Comparison of ENCODE assay signal across 7 mouse cellular contexts in the genomic region with DNA sequence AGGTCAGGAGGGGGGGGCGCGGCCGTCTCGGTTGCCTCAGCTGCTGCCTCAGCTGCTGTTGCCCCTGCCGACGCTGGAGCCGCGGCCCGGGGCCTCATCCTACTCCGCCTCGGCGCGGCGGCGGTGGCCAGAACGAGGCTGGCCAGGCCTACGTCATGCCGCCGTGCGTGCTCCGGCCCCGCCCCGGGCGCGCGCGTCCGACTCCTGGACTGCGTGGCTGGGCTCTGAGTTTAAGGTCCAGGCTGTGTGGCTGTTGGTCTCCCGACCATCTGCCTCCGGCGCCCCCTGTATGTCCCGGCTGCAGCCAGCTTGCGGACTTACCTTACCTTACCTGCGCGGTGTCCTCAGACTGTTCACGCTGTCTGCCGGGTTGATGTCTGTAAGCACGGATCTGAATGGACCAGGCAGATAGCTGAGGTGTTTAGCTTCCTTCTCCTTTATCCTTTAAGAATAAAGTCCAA. TPM values are rescaled to one million over a fixed set of nuclear protein-coding genes. Genes with fewer than 3 reads are reported as not detected.
DNase-seq lines count a peak whose midpoint lies in the region; ATAC-seq lines count a peak whose summit lies in the region.

No protein-coding gene starts in this region.

- under 1% methylated on average over 22 of the region's 39 CpGs for WGBS in limb, embryonic 10.5 days
- under 1% methylated on average over 35 of the region's 39 CpGs for WGBS in midbrain, embryonic 13.5 days

- H3K9me3 ChIP-seq in limb, embryonic 10.5 days (replicated peaks) = no peaks in the 10 kb centered on the region
- no peaks in the 10 kb centered on the region for H3K9me3 ChIP-seq in midbrain, embryonic 13.5 days

- H3K9ac ChIP-seq in midbrain, embryonic 13.5 days (replicated peaks) = peak overlapping the region; percentile 98

- H3K27ac ChIP-seq in limb, embryonic 10.5 days = peak overlapping the region; percentile 97
- peak overlapping the region; percentile 97 for H3K27ac ChIP-seq in midbrain, embryonic 13.5 days

- ATAC-seq in granulocyte monocyte progenitor cell, adult 5-6 weeks (replicated peaks; ENCODE audit: poor library complexity, severe bottlenecking) = peak; percentile 80
- peak; percentile 100 for ATAC-seq in midbrain, embryonic 13.5 days

- peak overlapping the region; percentile 90 for H3K4me3 ChIP-seq in limb, embryonic 10.5 days
- H3K4me3 ChIP-seq in midbrain, embryonic 13.5 days (replicated peaks) = peak overlapping the region; percentile 87

- peaks cover 15% of the 10 kb centered on the region for H3K36me3 ChIP-seq in limb, embryonic 10.5 days
- H3K36me3 ChIP-seq in midbrain, embryonic 13.5 days = peaks cover 8% of the 10 kb centered on the region; the same call in 1 of the 2 replicates

- peaks cover 12% of the 10 kb centered on the region for H3K4me1 ChIP-seq in limb, embryonic 10.5 days
- H3K4me1 ChIP-seq in midbrain, embryonic 13.5 days (replicated peaks) = peaks cover 19% of the 10 kb centered on the region

- H3K4me2 ChIP-seq in midbrain, embryonic 13.5 days (replicated peaks) = peak overlapping the region; percentile 73

- no peaks in the 10 kb centered on the region for H3K27me3 ChIP-seq in limb, embryonic 10.5 days (ENCODE audit: low read depth, poor library complexity, severe bottlenecking)
- no peaks in the 10 kb centered on the region for H3K27me3 ChIP-seq in midbrain, embryonic 13.5 days

- DNase-seq in adrenal gland, adult 8-10 months = peak; percentile 87
- DNase-seq in embryo, embryonic 9.5 days (ENCODE audit: extremely low spot score) = peak; percentile 93
- DNase-seq in kidney, adult 11 months = peak; percentile 93
- peak; percentile 95 for DNase-seq in limb, embryonic 10.5 days (ENCODE audit: low spot score)
- DNase-seq in spleen, adult 12 weeks (ENCODE audit: low spot score) = peak; percentile 81

RNA-seq across cellular contexts. Expression of a gene that starts 7.9 kb away (rescaled TPM):
- total RNA-seq in adrenal gland, adult 8-10 months (2022) = 100 to 1,000 TPM; 126 to 211 (median 174) TPM
- 8.5 and 11.5 TPM in 2 replicates for total RNA-seq in granulocyte monocyte progenitor cell, adult 5-6 weeks (2014; fragmentation: Nextera tagmentation)
- total RNA-seq in granulocyte monocyte progenitor cell, adult 5-6 weeks (2017) = 14.3 and 20.2 TPM in 2 replicates
- polyA plus RNA-seq in limb, embryonic 10.5 days (2016; fragmentation: Nextera tagmentation; extraction: Ambion mirVana) = 17.8 and 21.5 TPM in 2 replicates
- 59.8 and 60.0 TPM in 2 replicates for polyA plus RNA-seq in midbrain, embryonic 13.5 days (2015; fragmentation: Nextera tagmentation; extraction: Ambion mirVana)

RNA-seq across cellular contexts. Expression of a gene that starts 54.5 kb away (rescaled TPM):
- not detected for total RNA-seq in adrenal gland, adult 8-10 months (2022)
- total RNA-seq in granulocyte monocyte progenitor cell, adult 5-6 weeks (2014; fragmentation: Nextera tagmentation) = not detected in 2 replicates
- total RNA-seq in granulocyte monocyte progenitor cell, adult 5-6 weeks (2017) = not detected in 2 replicates
- polyA plus RNA-seq in limb, embryonic 10.5 days (2016; fragmentation: Nextera tagmentation; extraction: Ambion mirVana) = not detected in 2 replicates
- not detected in 2 replicates for polyA plus RNA-seq in midbrain, embryonic 13.5 days (2015; fragmentation: Nextera tagmentation; extraction: Ambion mirVana)

Comparison
In these comparisons a context has a peak if more than half of its experiments do, and no peak if none do; other contexts are left out.
1. Peak in every context shown above with its lines: DNase-seq, ATAC-seq, H3K4me3 ChIP-seq and H3K27ac ChIP-seq.
2. RNA of a gene that starts 7.9 kb away (total RNA-seq): 126 to 211 TPM in adrenal gland, adult 8-10 months; 8.5 to 20.2 TPM in granulocyte monocyte progenitor cell, adult 5-6 weeks; every median in the first group is over 4 times any median in the second.